Mouse (Mus musculus) C2C12 (cell line): ENCODE measurements around the gene Adamts12. TPM values are rescaled to one million over a fixed set of nuclear protein-coding genes. Genes with fewer than 3 reads are reported as not detected.

Source experiments
- H3K27me3 ChIP-seq: one replicate; pipeline ENCODE4 v1.6.1; 2011; ENCODE audit not compliant: control insufficient read depth, insufficient read depth, insufficient read length
- H3K36me3 ChIP-seq: one replicate; pipeline ENCODE4 v1.6.1; 2011; ENCODE audit not compliant: control insufficient read depth, insufficient read depth
- H3K4me3 ChIP-seq: one replicate; pipeline ENCODE4 v1.5.1; 2011; ENCODE audit warnings: mild to moderate bottlenecking, control low read depth; ENCODE audit not compliant: poor library complexity, insufficient read depth, severe bottlenecking
- H3K79me2 ChIP-seq: one replicate; pipeline ENCODE4 v1.6.1; 2011; ENCODE audit not compliant: control insufficient read depth, insufficient read depth
- H3K79me3 ChIP-seq: one replicate; pipeline ENCODE4 v1.6.1; 2011; ENCODE audit warnings: low read depth, control low read depth
- H3ac ChIP-seq: one replicate; pipeline ENCODE3; 2011; ENCODE audit warnings: low read depth; ENCODE audit not compliant: control insufficient read depth, insufficient read length
- CEBPB ChIP-seq: IDR thresholded peaks from one replicate; pipeline ENCODE4 v1.6.1; 2011; ENCODE audit warnings: low read depth, mild to moderate bottlenecking, control low read depth, moderate library complexity
- CTCF ChIP-seq: IDR thresholded peaks from one replicate; pipeline ENCODE4 v1.5.1; 2011; ENCODE audit not compliant: control insufficient read depth, insufficient read depth, insufficient read length
- FOSL1 ChIP-seq: IDR thresholded peaks from one replicate; pipeline ENCODE4 v1.8.0; 2011; ENCODE audit warnings: mild to moderate bottlenecking, low read length; ENCODE audit not compliant: poor library complexity, insufficient read depth, severe bottlenecking
- MAX ChIP-seq: IDR thresholded peaks from one replicate; pipeline ENCODE4 v1.6.1; 2011; ENCODE audit warnings: mild to moderate bottlenecking, control low read depth
- MYOD1 ChIP-seq: IDR thresholded peaks from one replicate; pipeline ENCODE4 v1.6.1; 2011; ENCODE audit warnings: low read depth; ENCODE audit not compliant: control insufficient read depth, insufficient read length
- MYOG ChIP-seq: IDR thresholded peaks from one replicate; pipeline ENCODE4 v1.6.1; 2011; ENCODE audit not compliant: control insufficient read depth, insufficient read length; ENCODE audit errors: extremely low read depth
- USF1 ChIP-seq: IDR thresholded peaks from one replicate; pipeline ENCODE4 v1.6.1; 2011; ENCODE audit warnings: low read depth, mild to moderate bottlenecking, control low read depth, moderate library complexity
- polyA plus RNA-seq: library from polyadenylated mRNA; unstranded; fragments of >200 nt; fragmentation: generic; extraction: Trizol; gene quantifications from one replicate; pipeline ENCODE4 v1.2.1, GENCODE M21; 2012; ENCODE audit warnings: missing spikeins

Adamts12 gene
- polyA plus RNA-seq, 1 experiment: 0.14 TPM

- H3K4me3 ChIP-seq: no peak overlapping the region
These were observed 1.7 kb downstream of the Adamts12 start for GRCm38 (mm10) chr15:11066299-11066698.

GRCm38 (mm10) chr15:11067891-11068290, 3.3 kb downstream of the Adamts12 start:
- TF ChIP-seq CEBPB (no peak), CTCF (no peak), MYOG (no peak), FOSL1 (no peak), MAX (no peak), MYOD1 (no peak)
- Histone ChIP-seq H3K79me2 (no peaks in the 10 kb centered on the region), H3K27me3 (no peaks in the 10 kb centered on the region), H3K4me3 (no peak overlapping the region), H3K79me3 (no peaks in the 10 kb centered on the region), H3ac (no peak overlapping the region), H3K36me3 (no peaks in the 10 kb centered on the region)

More at GRCm38 (mm10) chr15:11066299-11066698, 1.7 kb downstream of the Adamts12 start:
- no peak overlapping the region for H3ac ChIP-seq
- no peaks in the 10 kb centered on the region for H3K36me3 ChIP-seq
- no peaks in the 10 kb centered on the region for H3K79me2 ChIP-seq
- TF ChIP-seq CEBPB (no peak), CTCF (no peak), MYOD1 (no peak), MAX (no peak), MYOG (no peak), USF1 (no peak), FOSL1 (no peak)
- no peaks in the 10 kb centered on the region for H3K79me3 ChIP-seq
- H3K27me3 ChIP-seq: no peaks in the 10 kb centered on the region

- Histone ChIP-seq H3K36me3 (no peaks in the 10 kb centered on the region), H3K79me3 (no peaks in the 10 kb centered on the region), H3K27me3 (no peaks in the 10 kb centered on the region), H3ac (no peak overlapping the region), H3K79me2 (no peaks in the 10 kb centered on the region), H3K4me3 (no peak overlapping the region)
- TF ChIP-seq CEBPB: no peak
- TF ChIP-seq MYOD1: no peak
These were observed 11.3 kb downstream of the Adamts12 start for GRCm38 (mm10) chr15:11075726-11076361.

DNA sequence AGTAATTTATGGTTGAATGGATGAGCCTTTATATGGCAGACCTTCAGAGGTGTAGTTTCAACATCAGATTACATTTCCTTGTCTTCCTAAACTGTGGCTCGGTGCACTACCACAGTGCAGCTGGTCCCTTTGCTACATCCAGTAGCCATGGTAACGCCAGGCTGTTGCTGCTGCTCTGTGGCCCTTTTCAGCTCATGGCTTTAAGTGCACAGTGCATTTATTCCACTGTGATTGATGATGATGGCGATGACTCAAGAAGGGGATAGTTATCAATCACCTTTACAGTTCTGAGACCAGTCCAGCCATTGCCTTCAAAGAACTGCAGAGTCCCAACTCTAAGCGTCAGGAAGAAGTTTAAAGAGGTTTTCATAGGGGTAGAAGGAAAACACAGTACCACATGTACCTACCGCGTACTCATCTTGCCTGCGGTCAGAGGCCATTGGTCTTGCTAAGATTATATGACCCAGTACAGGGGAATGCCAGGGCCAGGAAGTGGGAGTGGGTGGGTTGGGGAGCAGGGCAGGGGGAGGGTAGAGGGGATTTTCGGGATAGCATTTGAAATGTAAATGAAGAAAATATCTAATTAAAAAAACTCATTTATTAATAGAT, 18.5 kb downstream of the Adamts12 start:
- H3K27me3 ChIP-seq: no peaks in the 10 kb centered on the region
- TF ChIP-seq CEBPB (no peak), FOSL1 (no peak), USF1 (no peak), MYOG (no peak), MAX (no peak), MYOD1 (no peak), CTCF (no peak)
- no peak overlapping the region for H3ac ChIP-seq

GRCm38 (mm10) chr15:11083678-11084077, 19.1 kb downstream of the Adamts12 start:
- no peaks in the 10 kb centered on the region for H3K79me2 ChIP-seq
- H3K4me3 ChIP-seq: no peak overlapping the region
- no peak for TF ChIP-seq CEBPB
- TF ChIP-seq MYOG: no peak
- TF ChIP-seq FOSL1: no peak
- no peak for TF ChIP-seq MAX
- TF ChIP-seq MYOD1: no peak
- no peak for TF ChIP-seq USF1
- no peak for TF ChIP-seq CTCF
- H3ac ChIP-seq: no peak overlapping the region
- no peaks in the 10 kb centered on the region for H3K27me3 ChIP-seq
- no peaks in the 10 kb centered on the region for H3K79me3 ChIP-seq
- no peaks in the 10 kb centered on the region for H3K36me3 ChIP-seq

More for the DNA sequence above, 18.5 kb downstream of the Adamts12 start:
- Histone ChIP-seq H3K79me3 (no peaks in the 10 kb centered on the region), H3K36me3 (no peaks in the 10 kb centered on the region), H3K4me3 (no peak overlapping the region), H3K79me2 (no peaks in the 10 kb centered on the region)
